Mouse (Mus musculus) midbrain, embryonic 13.5 days (tissue): ENCODE measurements at regions not wholly inside any gene's neighbourhood (a gene's known extent, or its start where the extent isn't known, plus 50 kb on each side); places are given as distances from the start of the nearest gene placed in this dataset.

Source experiments
- ATAC-seq: fragments of 200-750 bp; cut with Nextera tagmentation; 2 replicates; pipeline ENCODE4 v1.8.0; 2017; ENCODE audit warnings: mild to moderate bottlenecking, moderate TSS enrichment, moderate library complexity
- H3K27ac ChIP-seq: fragments of 300-500 bp; sonication (generic); 2 replicates; pipeline ENCODE4 v1.5.1; 2015; ENCODE audit warnings: inconsistent platforms, mild to moderate bottlenecking, moderate library complexity
- H3K27me3 ChIP-seq: fragments of 300-500 bp; sonication (generic); 2 replicates; pipeline ENCODE4 v1.6.1; 2015; ENCODE audit warnings: mild to moderate bottlenecking, inconsistent platforms
- H3K36me3 ChIP-seq: fragments of 300-500 bp; sonication (generic); 2 replicates; pipeline ENCODE4 v1.6.1; 2015; ENCODE audit warnings: mild to moderate bottlenecking, inconsistent platforms
- H3K4me1 ChIP-seq: fragments of 300-500 bp; sonication (generic); replicated peaks from 2 replicates; pipeline ENCODE4 v1.6.1; 2015; ENCODE audit warnings: inconsistent platforms
- H3K4me2 ChIP-seq: fragments of 300-500 bp; sonication (generic); replicated peaks from 2 replicates; pipeline ENCODE4 v1.6.1; 2015; ENCODE audit warnings: moderate library complexity, mild to moderate bottlenecking, inconsistent platforms
- H3K4me3 ChIP-seq: fragments of 300-500 bp; sonication (generic); replicated peaks from 2 replicates; pipeline ENCODE4 v1.5.1; 2015; ENCODE audit warnings: mild to moderate bottlenecking, inconsistent platforms
- H3K9ac ChIP-seq: fragments of 300-500 bp; sonication (generic); replicated peaks from 2 replicates; pipeline ENCODE4 v1.6.1; 2015; ENCODE audit warnings: mild to moderate bottlenecking, inconsistent platforms
- H3K9me3 ChIP-seq: fragments of 300-500 bp; sonication (generic); 2 replicates; pipeline ENCODE4 v1.6.1; 2016; ENCODE audit warnings: mild to moderate bottlenecking, inconsistent platforms
- WGBS: fragments of 180-500 bp; shearing (Covaris S2); methylation state at CpG from one replicate; pipeline ENCODE4 v1.1.7; 2015; 5-methylcytosine and 5-hydroxymethylcytosine counted together

- WGBS: 70% methylated on average over 3 of the region's 3 CpGs
- Histone ChIP-seq H3K4me3 (no peak overlapping the region), H3K27me3 (no peaks in the 10 kb centered on the region), H3K9ac (no peak overlapping the region), H3K9me3 (0 out of 2 replicates have a peak, but pooled peaks cover 2% of the 10 kb centered on the region), H3K4me2 (no peak overlapping the region), H3K4me1 (no peaks in the 10 kb centered on the region), H3K27ac (no peak overlapping the region), H3K36me3 (no peaks in the 10 kb centered on the region)
- no peak for ATAC-seq
These were observed 52.1 kb upstream of the Map3k1 start for GRCm38 (mm10) chr13:111860931-111861330.

GRCm38 (mm10) chr13:111862316-111862715 is 53.5 kb upstream of the Map3k1 start:
- Histone ChIP-seq H3K36me3 (no peaks in the 10 kb centered on the region), H3K27ac (no peak overlapping the region), H3K9me3 (0 out of 2 replicates have a peak, but pooled peaks cover 2% of the 10 kb centered on the region), H3K4me2 (no peak overlapping the region), H3K27me3 (no peaks in the 10 kb centered on the region), H3K9ac (no peak overlapping the region), H3K4me3 (no peak overlapping the region), H3K4me1 (no peaks in the 10 kb centered on the region)
- 87% methylated on average over 8 of the region's 8 CpGs for WGBS
- no peak for ATAC-seq

GRCm38 (mm10) chr13:111865956-111866355 is 57.2 kb upstream of the Map3k1 start:
- Histone ChIP-seq H3K4me2 (no peak overlapping the region), H3K27ac (no peak overlapping the region), H3K36me3 (no peaks in the 10 kb centered on the region), H3K4me1 (peaks cover 16% of the 10 kb centered on the region), H3K9ac (no peak overlapping the region), H3K9me3 (no peaks in the 10 kb centered on the region), H3K4me3 (no peak overlapping the region), H3K27me3 (no peaks in the 10 kb centered on the region)
- no peak for ATAC-seq
- 98% methylated on average over 7 of the region's 7 CpGs for WGBS

DNA sequence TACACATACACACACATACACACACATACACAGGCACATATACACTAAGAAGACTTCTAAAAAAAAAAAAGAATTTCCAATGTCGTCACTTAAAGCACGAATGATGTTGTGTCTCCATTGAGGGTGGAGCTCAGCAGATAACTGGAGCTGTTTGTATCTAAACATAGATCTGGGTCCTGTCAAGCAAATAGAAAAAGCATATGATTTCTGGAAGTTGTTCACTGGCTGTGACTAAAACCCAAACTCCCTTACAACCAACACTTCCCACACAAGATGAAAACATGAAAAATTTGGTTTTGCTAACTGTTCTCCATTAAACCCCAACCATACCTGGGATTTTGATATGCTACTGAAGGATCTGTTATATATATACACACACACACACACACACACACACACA is 58.5 kb upstream of the Map3k1 start:
- WGBS: 91% methylated on average over 2 of the region's 2 CpGs
- Histone ChIP-seq H3K27me3 (no peaks in the 10 kb centered on the region), H3K27ac (no peak overlapping the region), H3K4me2 (no peak overlapping the region), H3K36me3 (no peaks in the 10 kb centered on the region), H3K9me3 (no peaks in the 10 kb centered on the region), H3K4me3 (no peak overlapping the region), H3K4me1 (peaks cover 16% of the 10 kb centered on the region), H3K9ac (no peak overlapping the region)
- no peak for ATAC-seq

- no peaks in the 10 kb centered on the region for H3K36me3 ChIP-seq
- H3K4me1 ChIP-seq: peaks cover 16% of the 10 kb centered on the region
- H3K9me3 ChIP-seq: no peaks in the 10 kb centered on the region
- peak overlapping the region; percentile 77 for H3K27ac ChIP-seq
- H3K4me2 ChIP-seq: peak overlapping the region; percentile 34
- peak; percentile 52 for ATAC-seq
- WGBS: 60% methylated on average over 31 of the region's 31 CpGs
- no peak overlapping the region for H3K4me3 ChIP-seq
- no peaks in the 10 kb centered on the region for H3K27me3 ChIP-seq
- H3K9ac ChIP-seq: no peak overlapping the region; the same call in 1 of the 2 replicates
These were observed 59.3 kb upstream of the Map3k1 start for GRCm38 (mm10) chr13:111867763-111868725.

GRCm38 (mm10) chr13:111868947-111869346 is 60.2 kb upstream of the Map3k1 start:
- WGBS: 52% methylated on average over 3 of the region's 3 CpGs
- no peak overlapping the region for H3K4me3 ChIP-seq
- H3K9ac ChIP-seq: no peak overlapping the region
- H3K27me3 ChIP-seq: no peaks in the 10 kb centered on the region
- H3K4me2 ChIP-seq: no peak overlapping the region
- ATAC-seq: no peak
- peaks cover 16% of the 10 kb centered on the region for H3K4me1 ChIP-seq
- H3K9me3 ChIP-seq: no peaks in the 10 kb centered on the region
- no peaks in the 10 kb centered on the region for H3K36me3 ChIP-seq
- H3K27ac ChIP-seq: no peak overlapping the region

- no peaks in the 10 kb centered on the region for H3K9me3 ChIP-seq
- WGBS: 51% methylated on average over 17 of the region's 17 CpGs
- H3K4me1 ChIP-seq: peaks cover 16% of the 10 kb centered on the region
- H3K4me2 ChIP-seq: no peak overlapping the region
- H3K36me3 ChIP-seq: no peaks in the 10 kb centered on the region
- H3K9ac ChIP-seq: no peak overlapping the region
- no peaks in the 10 kb centered on the region for H3K27me3 ChIP-seq
- ATAC-seq: peak; percentile 55; the same call in 1 of the 2 replicates
- H3K4me3 ChIP-seq: no peak overlapping the region
- no peak overlapping the region for H3K27ac ChIP-seq
These were observed 61.1 kb upstream of the Map3k1 start for GRCm38 (mm10) chr13:111869771-111870437.

- H3K9me3 ChIP-seq: no peaks in the 10 kb centered on the region
- no peaks in the 10 kb centered on the region for H3K27me3 ChIP-seq
- 85% methylated on average over 4 of the region's 4 CpGs for WGBS
- H3K4me2 ChIP-seq: no peak overlapping the region
- H3K9ac ChIP-seq: no peak overlapping the region
- H3K4me1 ChIP-seq: peaks cover 16% of the 10 kb centered on the region
- H3K4me3 ChIP-seq: no peak overlapping the region
- ATAC-seq: 0 out of 2 replicates have a peak, but pooled peaks have one; percentile 34
- H3K27ac ChIP-seq: no peak overlapping the region
- no peaks in the 10 kb centered on the region for H3K36me3 ChIP-seq
These were observed 61.7 kb upstream of the Map3k1 start for GRCm38 (mm10) chr13:111870505-111870904.

GRCm38 (mm10) chr13:111871672-111872410 is 63.0 kb upstream of the Map3k1 start:
- WGBS: 94% methylated on average over 25 of the region's 25 CpGs
- H3K4me3 ChIP-seq: no peak overlapping the region

GRCm38 (mm10) chr13:111874330-111874729 is 65.5 kb upstream of the Map3k1 start:
- no peak overlapping the region for H3K4me3 ChIP-seq
- 84% methylated on average over 3 of the region's 3 CpGs for WGBS
- H3K9me3 ChIP-seq: no peaks in the 10 kb centered on the region
- H3K27me3 ChIP-seq: no peaks in the 10 kb centered on the region
- no peak overlapping the region for H3K9ac ChIP-seq
- no peak overlapping the region for H3K27ac ChIP-seq
- ATAC-seq: no peak
- H3K4me1 ChIP-seq: peaks cover 7% of the 10 kb centered on the region; the same call in 1 of the 2 replicates
- H3K4me2 ChIP-seq: no peak overlapping the region
- no peaks in the 10 kb centered on the region for H3K36me3 ChIP-seq

More at GRCm38 (mm10) chr13:111871672-111872410, 63.0 kb upstream of the Map3k1 start:
- Histone ChIP-seq H3K36me3 (no peaks in the 10 kb centered on the region), H3K27ac (no peak overlapping the region), H3K4me1 (peaks cover 16% of the 10 kb centered on the region), H3K9ac (no peak overlapping the region), H3K27me3 (no peaks in the 10 kb centered on the region), H3K4me2 (no peak overlapping the region), H3K9me3 (no peaks in the 10 kb centered on the region)
- no peak for ATAC-seq

DNA sequence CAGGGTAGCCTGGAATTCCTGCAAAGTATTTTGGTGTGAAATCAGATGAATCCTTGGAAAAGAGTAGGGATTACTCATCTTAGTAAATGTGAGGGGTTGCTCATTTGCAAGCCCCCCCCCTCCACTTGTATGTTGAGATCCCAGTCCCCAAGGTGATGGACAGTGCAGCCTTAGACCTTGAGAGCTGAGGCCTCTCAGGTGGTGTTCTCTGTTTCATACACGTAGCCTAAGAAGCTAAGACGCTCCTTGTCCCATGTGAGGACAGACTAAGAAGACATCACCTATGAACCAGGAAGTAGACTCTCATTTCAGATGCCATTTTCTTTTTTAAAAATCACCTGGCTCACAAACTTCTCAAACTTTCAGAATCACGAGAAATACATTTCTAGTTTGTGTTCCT is 67.6 kb upstream of the Map3k1 start:
- H3K27ac ChIP-seq: no peak overlapping the region
- ATAC-seq: no peak
- 80% methylated on average over 3 of the region's 3 CpGs for WGBS
- H3K9ac ChIP-seq: no peak overlapping the region
- no peaks in the 10 kb centered on the region for H3K27me3 ChIP-seq
- H3K4me2 ChIP-seq: no peak overlapping the region
- H3K9me3 ChIP-seq: peaks cover 2% of the 10 kb centered on the region; the same call in 1 of the 2 replicates
- H3K36me3 ChIP-seq: no peaks in the 10 kb centered on the region
- no peaks in the 10 kb centered on the region for H3K4me1 ChIP-seq
- no peak overlapping the region for H3K4me3 ChIP-seq
